Mouse (Mus musculus) NIH3T3 (cell line): ENCODE measurements around the gene Olfr675.

ENCODE experiments used
- DNase-seq: peaks from one replicate; pipeline ENCODE4 v3.0.0-alpha.2; 2012; ENCODE audit warnings: low read depth

The Olfr675 gene

GRCm38 (mm10) chr7:105028360-105028759 is at the start of gene Olfr675:
Gene Olfr675 (minus strand): TSS chr7:105028460.
- no peak for DNase-seq

- no peak for DNase-seq
These were observed 35.9 kb upstream of the Olfr675 start, which contains the start of gene Olfr678 for GRCm38 (mm10) chr7:105064175-105064574. Gene Olfr678 (plus strand): TSS chr7:105064475.

DNA sequence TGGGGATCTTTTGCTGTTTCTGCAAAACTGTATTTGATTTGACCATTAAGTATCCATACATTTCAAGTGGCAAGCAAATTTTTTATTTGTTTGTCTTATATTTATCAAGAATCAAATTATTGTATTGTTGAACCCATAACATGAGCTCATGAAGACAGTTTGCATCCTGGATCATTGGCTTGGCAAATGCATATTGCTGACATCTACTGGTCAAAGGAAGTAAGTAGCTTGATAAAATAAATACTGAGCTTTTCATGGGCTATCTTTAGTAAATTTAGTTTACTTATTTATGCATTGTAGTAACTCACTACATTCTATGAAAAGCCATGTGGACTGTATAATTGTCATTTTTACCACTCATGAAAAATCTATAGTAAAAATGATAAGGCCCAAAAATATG is 30.7 kb upstream of the Olfr675 start:
- peak; percentile 11 for DNase-seq

DNA sequence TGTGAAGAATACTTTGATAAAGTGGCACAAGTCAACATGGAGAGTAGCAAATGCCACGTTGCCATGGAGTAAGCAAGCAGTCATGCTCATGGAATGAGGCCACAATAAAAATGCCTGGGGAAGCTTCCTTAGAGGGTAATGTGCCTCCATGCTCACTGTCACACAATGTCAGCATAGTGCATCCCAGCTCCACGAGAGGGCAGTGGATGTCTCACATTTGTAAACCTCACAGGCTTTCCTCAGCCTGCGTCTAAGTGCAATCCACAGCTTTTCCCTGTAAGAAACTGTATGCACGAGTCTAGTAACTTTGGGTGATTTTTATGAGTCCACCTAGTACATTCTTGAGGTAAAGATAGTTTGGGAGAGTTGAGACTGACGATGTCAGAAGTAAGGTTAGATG is 5.6 kb upstream of the Olfr675 start:
- DNase-seq, result peak; percentile 39

DNA sequence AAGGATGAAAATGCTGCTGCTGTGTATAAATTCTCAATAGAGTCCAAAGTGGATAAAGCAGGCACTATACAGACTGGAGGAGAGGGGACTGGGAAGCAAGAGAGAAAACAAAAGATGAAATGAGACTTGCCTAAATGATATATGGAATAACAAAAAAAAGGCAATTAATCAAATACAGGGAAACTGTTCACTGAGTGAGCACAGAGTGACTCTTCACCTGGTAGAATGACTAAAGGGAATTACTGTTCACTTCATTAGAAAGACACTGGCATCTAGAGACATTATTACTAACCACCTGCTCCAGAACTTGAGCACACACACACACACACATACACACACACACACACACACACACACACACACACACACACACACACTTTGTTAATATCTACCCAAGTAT is 4.1 kb upstream of the Olfr675 start, which contains the start of gene Olfr676:
Gene Olfr676 (plus strand): TSS at position 301 of the 400 bp plus-strand sequence.
- DNase-seq, result no peak

DNA sequence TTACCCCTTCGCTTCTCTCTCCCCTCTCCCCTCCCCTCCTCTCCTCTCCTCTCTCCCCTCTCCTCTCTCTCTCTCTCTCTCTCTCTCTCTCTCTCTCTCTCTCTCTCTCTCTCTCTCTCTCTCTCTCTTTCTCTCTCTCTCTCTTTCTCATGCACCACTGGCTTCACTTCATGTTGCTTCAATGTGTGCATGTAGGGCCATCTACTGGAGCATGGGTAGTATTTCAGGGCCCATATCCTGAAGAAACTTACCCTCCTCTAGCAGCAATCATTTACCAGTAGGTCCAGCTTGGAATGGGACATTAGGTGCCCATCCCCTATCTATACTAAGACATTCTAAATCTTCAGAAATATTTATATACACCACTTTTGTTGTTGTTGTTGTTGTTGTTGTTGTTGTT is 5.7 kb downstream of the Olfr675 start:
- DNase-seq, result peak; percentile 60

- no peak for DNase-seq
These were observed 26.3 kb downstream of the Olfr675 start, which contains the start of gene Olfr672 for GRCm38 (mm10) chr7:105001929-105002328. Gene Olfr672 (minus strand): TSS chr7:105002029.

DNA sequence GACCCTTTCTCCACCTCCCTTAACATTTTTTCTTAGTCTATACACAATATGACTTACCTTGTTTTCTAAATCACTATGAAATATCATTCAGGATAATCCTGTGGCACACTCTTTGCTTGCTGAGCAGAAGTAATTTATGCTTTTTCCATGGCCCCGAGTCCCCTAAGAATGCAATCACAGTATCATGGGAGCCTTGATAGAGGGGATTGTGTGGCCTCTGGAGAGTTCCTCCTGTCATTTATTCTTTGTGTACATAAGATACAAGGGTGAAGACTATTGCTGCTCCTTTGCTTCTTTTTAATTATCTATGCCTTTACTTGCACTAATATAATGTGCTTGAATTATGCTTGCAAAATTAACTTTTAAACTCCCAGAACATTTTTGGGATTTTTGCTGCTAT is 49.2 kb downstream of the Olfr675 start, which contains the start of gene Olfr671:
Gene Olfr671 (minus strand): TSS at position 101 of the 400 bp plus-strand sequence.
- no peak for DNase-seq

DNA sequence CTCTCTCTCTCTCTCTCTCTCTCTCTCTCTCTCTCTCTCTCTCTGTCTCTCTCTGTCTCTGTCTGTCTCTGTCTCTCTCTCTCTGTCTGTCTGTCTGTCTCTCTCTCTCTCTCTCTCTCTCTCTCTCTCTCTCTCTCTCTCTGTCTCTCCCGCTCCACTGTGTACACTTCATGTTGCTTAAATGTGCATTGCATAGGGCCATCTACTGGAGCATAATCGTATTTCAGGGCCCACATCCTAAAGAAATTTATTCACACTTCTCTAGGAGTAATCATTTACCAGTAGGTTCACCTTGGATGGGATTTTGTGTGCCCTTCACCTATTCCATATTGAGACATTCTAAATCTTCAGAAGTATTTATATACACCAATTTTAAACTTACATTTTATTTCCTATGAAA is 55.8 kb downstream of the Olfr675 start:
- peak; percentile 41 for DNase-seq
